Mouse (Mus musculus) kidney, postnatal 0 days (tissue): ENCODE data around the gene Rnf5. TPM values are rescaled to one million over a fixed set of nuclear protein-coding genes. Genes with fewer than 3 reads are reported as not detected.

ENCODE experiments used
- ATAC-seq: fragments of 200-750 bp; cut with Nextera tagmentation; replicated peaks from 2 replicates; pipeline ENCODE4 v1.8.0; 2017; ENCODE audit warnings: low read depth, moderate number of reproducible peaks, moderate TSS enrichment, moderate library complexity; ENCODE audit not compliant: low FRiP score
- DNase-seq: peaks from one replicate; pipeline ENCODE4 v3.0.0-alpha.2; 2016; ENCODE audit warnings: low spot score
- H3K27ac ChIP-seq: fragments of 300-500 bp; sonication (generic); 2 replicates; pipeline ENCODE4 v1.5.1; 2014; ENCODE audit warnings: mild to moderate bottlenecking
- H3K27me3 ChIP-seq: fragments of 300-500 bp; sonication (generic); 2 replicates; pipeline ENCODE4 v1.6.1; 2014; ENCODE audit warnings: low read length, mixed read lengths; ENCODE audit not compliant: insufficient read depth
- H3K36me3 ChIP-seq: fragments of 300-500 bp; sonication (generic); 2 replicates; pipeline ENCODE4 v1.6.1; 2014; ENCODE audit warnings: low read length, mixed read lengths; ENCODE audit not compliant: insufficient read depth
- H3K4me1 ChIP-seq: fragments of 300-500 bp; sonication (generic); replicated peaks from 2 replicates; pipeline ENCODE4 v1.6.1; 2014; ENCODE audit warnings: antibody characterized with exemption, low read length, mixed read lengths; ENCODE audit not compliant: insufficient read depth
- H3K4me2 ChIP-seq: fragments of 300-500 bp; sonication (generic); 2 replicates; pipeline ENCODE4 v1.6.1; 2014; ENCODE audit warnings: mild to moderate bottlenecking, low read length, moderate library complexity, mixed read lengths
- H3K4me3 ChIP-seq: fragments of 300-500 bp; sonication (generic); replicated peaks from 2 replicates; pipeline ENCODE4 v1.5.1; 2014; ENCODE audit warnings: low read depth, low read length
- H3K9ac ChIP-seq: fragments of 300-500 bp; sonication (generic); 2 replicates; pipeline ENCODE4 v1.6.1; 2014; ENCODE audit warnings: low read depth, low read length
- H3K9me3 ChIP-seq: fragments of 300-500 bp; sonication (generic); replicated peaks from 2 replicates; pipeline ENCODE4 v1.6.1; 2016; ENCODE audit warnings: low read length, inconsistent platforms, mixed read lengths
- CTCF ChIP-seq: IDR thresholded peaks from 2 replicates; pipeline ENCODE4 v1.5.1; 2016; ENCODE audit warnings: antibody characterized with exemption, low read depth, mild to moderate bottlenecking, moderate library complexity
- WGBS: fragments of 180-500 bp; shearing (Covaris S2); extraction: QIAGEN DNeasy Blood & Tissue Kit; methylation state at CpG from one replicate; pipeline ENCODE4 v1.1.7; 2014; 5-methylcytosine and 5-hydroxymethylcytosine counted together
- polyA plus RNA-seq: library from polyadenylated mRNA; unstranded; fragments of >200 nt; fragmentation: Nextera tagmentation; extraction: Ambion mirVana; gene quantifications from 2 replicates; pipeline ENCODE4 v1.2.1, GENCODE M21; 2015

The Rnf5 gene
- polyA plus RNA-seq, 1 experiment from 2014 or later = 154 TPM

DNA sequence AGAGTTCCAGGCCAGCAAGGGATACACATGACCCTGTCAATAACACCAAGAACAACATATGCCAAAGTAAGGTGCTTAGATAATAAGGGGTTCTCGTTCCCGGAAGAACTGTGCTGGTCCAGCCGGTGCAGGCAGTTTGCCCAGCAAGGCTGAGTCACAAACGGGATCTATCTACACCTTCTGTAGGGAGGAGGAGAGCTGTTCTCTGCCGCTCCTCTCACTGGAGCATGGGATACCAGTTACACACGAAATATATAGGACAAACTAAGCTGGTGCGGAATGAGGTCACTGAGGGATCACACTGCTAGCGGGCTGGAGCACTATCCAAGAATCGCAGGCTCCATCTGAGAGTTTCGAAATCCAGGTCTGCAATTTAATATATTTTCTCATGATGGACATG lies 40.5 kb upstream of the Rnf5 start:
- no peaks in the 10 kb centered on the region for H3K27me3 ChIP-seq
- H3K9me3 ChIP-seq = no peaks in the 10 kb centered on the region
- no peak overlapping the region for H3K4me2 ChIP-seq
- TF ChIP-seq CTCF = no peak
- no peak for DNase-seq
- no peak overlapping the region for H3K4me3 ChIP-seq
- ATAC-seq = no peak
- 83% methylated on average over 10 of the region's 10 CpGs for WGBS
- no peak overlapping the region for H3K27ac ChIP-seq
- peaks cover 24% of the 10 kb centered on the region for H3K4me1 ChIP-seq
- peaks cover under 1% of the 10 kb centered on the region; the same call in 1 of the 2 replicates for H3K36me3 ChIP-seq
- H3K9ac ChIP-seq = no peak overlapping the region

DNA sequence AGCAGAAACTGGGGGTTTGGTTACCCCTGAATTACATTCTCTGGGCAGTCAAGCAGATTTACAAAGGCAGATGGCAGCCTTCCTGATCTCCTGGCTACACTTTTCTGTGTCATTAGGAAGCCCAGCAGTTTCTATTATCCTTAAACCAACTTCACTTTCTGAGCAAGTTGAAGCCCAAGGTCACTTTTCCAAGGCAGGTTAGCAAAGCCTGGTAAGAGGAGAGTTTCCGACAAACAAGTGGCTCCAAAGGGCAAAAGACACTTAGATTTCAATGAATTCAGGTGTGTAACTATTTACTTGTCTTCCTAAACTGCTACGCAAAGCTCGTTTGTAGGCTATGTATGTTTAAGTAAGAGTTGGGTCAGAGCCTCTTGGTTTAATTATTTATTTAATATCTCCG lies 39.9 kb upstream of the Rnf5 start:
- H3K9me3 ChIP-seq = no peaks in the 10 kb centered on the region
- H3K36me3 ChIP-seq = no peaks in the 10 kb centered on the region
- H3K9ac ChIP-seq = no peak overlapping the region
- H3K27me3 ChIP-seq = no peaks in the 10 kb centered on the region
- H3K4me3 ChIP-seq = no peak overlapping the region
- 84% methylated on average over 4 of the region's 4 CpGs for WGBS
- TF ChIP-seq CTCF = no peak
- ATAC-seq (no peak), DNase-seq (no peak)
- no peak overlapping the region for H3K27ac ChIP-seq
- H3K4me2 ChIP-seq = no peak overlapping the region
- H3K4me1 ChIP-seq = peaks cover 24% of the 10 kb centered on the region

DNA sequence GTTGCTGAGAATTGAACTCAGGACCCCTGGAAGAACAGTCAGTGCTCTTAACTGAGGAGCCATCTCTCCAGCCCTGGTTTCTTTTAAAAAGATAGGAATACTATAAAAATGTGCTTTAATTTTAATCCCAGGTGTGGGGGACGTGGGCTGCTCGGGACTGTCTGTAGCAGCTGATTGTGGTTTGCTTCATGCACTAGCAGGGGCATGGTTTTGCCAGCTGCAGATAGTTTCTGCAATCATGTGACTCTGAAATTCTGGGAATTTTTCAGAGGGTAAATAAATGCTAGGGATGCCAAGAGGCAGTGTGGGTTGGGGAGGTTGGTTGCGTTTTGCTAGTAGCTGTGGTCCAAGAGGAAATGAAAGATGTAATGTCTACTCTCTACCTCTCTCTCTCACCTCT lies 38.5 kb upstream of the Rnf5 start:
- Histone ChIP-seq H3K4me2 (no peak overlapping the region), H3K9ac (no peak overlapping the region), H3K36me3 (no peaks in the 10 kb centered on the region), H3K4me3 (no peak overlapping the region), H3K9me3 (no peaks in the 10 kb centered on the region), H3K27me3 (no peaks in the 10 kb centered on the region), H3K27ac (no peak overlapping the region), H3K4me1 (peaks cover 15% of the 10 kb centered on the region)
- 81% methylated on average over 3 of the region's 3 CpGs for WGBS
- no peak for TF ChIP-seq CTCF
- DNase-seq (no peak), ATAC-seq (no peak)

DNA sequence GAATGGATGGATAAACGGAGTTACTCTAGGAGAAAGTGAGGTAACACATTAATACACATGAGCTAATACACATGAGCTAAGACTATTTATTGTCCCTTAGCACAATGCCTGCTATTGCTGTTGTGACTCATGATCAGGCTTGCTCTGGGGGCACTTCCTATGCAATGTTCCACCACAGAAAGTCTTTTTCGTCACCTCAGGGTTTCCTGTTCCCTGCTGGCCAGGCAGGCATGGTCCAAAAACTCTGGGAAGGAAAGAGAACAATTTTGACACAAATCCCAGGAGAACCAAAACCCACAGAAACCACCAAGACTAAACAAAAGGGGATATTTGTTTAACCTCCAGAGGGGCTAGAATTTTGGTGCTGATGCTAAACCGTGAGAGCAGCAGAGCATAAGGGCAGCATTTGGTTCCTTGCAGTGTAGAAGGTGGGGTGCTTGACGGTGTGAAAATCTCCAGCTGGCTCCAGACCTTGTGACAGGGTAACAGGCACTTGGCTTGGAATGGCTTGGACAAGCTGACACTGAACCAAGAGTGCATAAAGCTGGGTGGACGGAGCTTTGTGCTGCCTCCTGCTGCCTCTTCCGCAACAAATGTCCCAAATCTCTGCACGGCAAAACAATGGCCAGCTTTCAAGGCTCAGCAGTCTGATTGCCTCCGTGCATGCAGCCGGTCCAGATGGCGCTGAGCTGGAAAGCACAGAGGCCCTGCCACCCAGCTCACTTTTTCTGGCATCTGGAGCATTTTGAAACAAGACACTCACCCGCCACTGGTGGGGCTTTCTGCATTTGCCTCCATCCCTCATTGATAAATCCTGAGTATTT lies 37.5 kb upstream of the Rnf5 start:
- DNase-seq (peak; percentile 83), ATAC-seq (peak; percentile 30; the same call in 1 of the 2 replicates)
- no peaks in the 10 kb centered on the region for H3K36me3 ChIP-seq
- H3K4me2 ChIP-seq = no peak overlapping the region; the same call in 1 of the 2 replicates
- H3K4me1 ChIP-seq = peaks cover 15% of the 10 kb centered on the region
- H3K27me3 ChIP-seq = no peaks in the 10 kb centered on the region
- 11% methylated on average over 11 of the region's 11 CpGs for WGBS
- peak overlapping the region; percentile 72 for H3K27ac ChIP-seq
- H3K9me3 ChIP-seq = no peaks in the 10 kb centered on the region
- H3K9ac ChIP-seq = 0 out of 2 replicates have a peak overlapping the region, but pooled peaks have one; percentile 15
- TF ChIP-seq CTCF = peak; percentile 54
- no peak overlapping the region for H3K4me3 ChIP-seq

DNA sequence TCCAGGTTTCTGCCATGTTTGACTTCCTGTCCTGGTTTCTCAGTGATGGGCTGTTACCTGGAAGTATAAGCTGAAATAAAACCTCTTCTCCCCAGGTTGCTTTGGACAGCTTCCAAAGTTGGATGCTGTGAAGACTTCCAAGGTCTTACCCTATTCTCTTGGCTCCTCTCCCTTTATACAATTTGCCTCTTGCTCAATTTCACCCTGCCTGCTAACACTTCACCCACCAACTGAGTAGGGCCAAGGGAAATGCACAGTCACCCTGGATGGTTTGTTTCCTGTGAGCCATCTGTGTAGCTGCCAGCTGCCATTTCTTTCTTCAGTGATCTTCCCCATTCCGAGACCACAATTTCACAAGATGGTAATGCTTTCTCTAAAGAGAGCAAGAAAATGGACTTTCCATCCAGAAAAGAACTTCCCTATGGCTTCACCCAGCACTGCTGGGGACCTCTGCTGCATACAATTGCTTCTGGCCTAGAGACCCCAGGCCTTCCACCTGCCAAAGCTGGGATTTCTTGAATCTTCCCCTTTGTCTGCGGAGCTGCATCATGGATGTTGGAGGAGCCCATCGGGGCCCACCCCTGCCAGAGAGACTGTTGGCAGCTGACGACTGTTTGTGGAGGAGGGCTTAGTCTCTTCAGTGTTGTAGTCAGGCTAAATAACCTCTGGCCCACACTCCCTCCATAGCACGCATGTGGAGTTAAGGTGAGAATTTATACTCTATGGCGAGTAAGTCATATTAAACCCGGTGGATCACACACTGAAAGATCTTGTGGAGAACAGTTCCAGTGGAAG lies 36.2 kb upstream of the Rnf5 start:
- Histone ChIP-seq H3K9ac (no peak overlapping the region), H3K36me3 (no peaks in the 10 kb centered on the region), H3K4me2 (no peak overlapping the region), H3K4me1 (peaks cover 9% of the 10 kb centered on the region; the same call in 1 of the 2 replicates), H3K27ac (no peak overlapping the region), H3K27me3 (no peaks in the 10 kb centered on the region), H3K4me3 (no peak overlapping the region), H3K9me3 (no peaks in the 10 kb centered on the region)
- no peak for TF ChIP-seq CTCF
- no peak for DNase-seq
- WGBS = 73% methylated on average over 7 of the region's 7 CpGs
- no peak for ATAC-seq

DNA sequence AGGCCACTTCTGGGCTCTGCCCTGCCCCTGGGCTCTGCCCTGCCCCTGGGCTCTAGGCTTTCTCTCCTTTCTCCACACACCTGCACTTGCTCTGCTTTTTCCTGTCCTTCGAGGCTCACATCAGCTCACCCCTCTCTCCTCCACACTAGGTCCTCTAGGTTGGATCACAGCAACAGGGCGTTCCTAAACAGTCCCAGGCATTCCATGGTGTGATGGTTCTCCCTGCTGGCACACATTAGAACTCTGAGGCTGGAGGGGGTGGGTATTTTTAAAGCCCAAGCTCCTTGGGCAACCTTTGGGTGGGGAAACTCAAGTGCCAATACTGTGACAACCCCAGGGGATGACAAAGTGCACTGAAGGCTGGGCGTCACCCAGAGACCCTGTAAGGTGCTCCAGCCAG lies 34.0 kb upstream of the Rnf5 start:
- Histone ChIP-seq H3K4me1 (peaks cover 11% of the 10 kb centered on the region; the same call in 1 of the 2 replicates), H3K4me2 (no peak overlapping the region), H3K4me3 (no peak overlapping the region), H3K27ac (no peak overlapping the region), H3K9me3 (no peaks in the 10 kb centered on the region), H3K9ac (no peak overlapping the region), H3K27me3 (no peaks in the 10 kb centered on the region), H3K36me3 (no peaks in the 10 kb centered on the region)
- no peak for ATAC-seq
- WGBS = 71% methylated on average over 3 of the region's 3 CpGs
- DNase-seq = no peak
- TF ChIP-seq CTCF = no peak
